Mouse (Mus musculus) cerebellum, adult 2 months (tissue): Measurements from ENCODE around the gene Dnajb3.

Source experiments
- CTCF ChIP-seq: fragments of 200-500 bp; IDR thresholded peaks from 2 replicates; pipeline ENCODE4 v1.5.1; 2011; ENCODE audit warnings: low read depth, mild to moderate bottlenecking, control low read depth, low read length, moderate library complexity, borderline replicate concordance; ENCODE audit not compliant: insufficient read depth
- POLR2A ChIP-seq: fragments of 200-500 bp; IDR thresholded peaks from 2 replicates; pipeline ENCODE4 v1.6.1; 2011; ENCODE audit warnings: low read length, control low read depth, borderline replicate concordance; ENCODE audit not compliant: insufficient read depth

DNA sequence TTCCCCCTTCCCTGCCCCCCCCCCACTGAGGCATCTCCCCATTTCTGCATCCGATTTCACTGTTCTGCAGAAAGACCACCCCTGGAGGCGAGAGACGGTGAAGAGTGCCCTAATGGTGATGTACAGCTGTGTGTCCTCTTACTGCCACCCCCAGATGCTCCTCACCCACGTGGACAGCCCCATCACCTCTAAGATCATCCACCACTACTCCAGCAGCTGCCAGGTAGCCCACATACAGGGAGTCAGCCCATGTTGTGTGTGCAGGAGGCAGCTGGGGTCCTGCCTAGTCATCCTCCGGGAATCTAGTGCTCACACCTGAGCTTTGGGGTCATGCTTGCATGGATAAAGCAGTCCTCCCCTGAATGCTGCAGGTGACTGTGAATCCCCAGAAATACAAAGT is 38.3 kb upstream of the Dnajb3 start:
- no peak for TF ChIP-seq POLR2A
- no peak for TF ChIP-seq CTCF
